Mouse (Mus musculus) limb, embryonic 12.5 days (tissue): Measurements from ENCODE around the gene Lhx2. TPM values are rescaled to one million over a fixed set of nuclear protein-coding genes. Genes with fewer than 3 reads are reported as not detected.

Source experiments
- ATAC-seq: fragments of 200-750 bp; cut with Nextera tagmentation; 2 replicates; pipeline ENCODE4 v1.8.0; 2017; ENCODE audit warnings: low read depth, moderate TSS enrichment; ENCODE audit not compliant: insufficient number of reproducible peaks, insufficient read depth, low FRiP score, low TSS enrichment
- H3K27ac ChIP-seq: fragments of 300-500 bp; sonication (generic); 2 replicates; pipeline ENCODE4 v1.5.1; 2016; ENCODE audit warnings: mild to moderate bottlenecking, moderate library complexity
- H3K27me3 ChIP-seq: fragments of 300-500 bp; sonication (generic); 2 replicates; pipeline ENCODE4 v1.6.1; 2016; ENCODE audit warnings: mild to moderate bottlenecking, moderate library complexity
- H3K36me3 ChIP-seq: fragments of 300-500 bp; sonication (generic); 2 replicates; pipeline ENCODE4 v1.6.1; 2016; ENCODE audit warnings: mild to moderate bottlenecking, moderate library complexity
- H3K4me1 ChIP-seq: fragments of 300-500 bp; sonication (generic); replicated peaks from 2 replicates; pipeline ENCODE4 v1.6.1; 2016
- H3K4me2 ChIP-seq: fragments of 300-500 bp; sonication (generic); 2 replicates; pipeline ENCODE4 v1.6.1; 2016; ENCODE audit warnings: mild to moderate bottlenecking, moderate library complexity
- H3K4me3 ChIP-seq: fragments of 300-500 bp; sonication (generic); replicated peaks from 2 replicates; pipeline ENCODE4 v1.5.1; 2016; ENCODE audit warnings: mild to moderate bottlenecking
- H3K9ac ChIP-seq: fragments of 300-500 bp; sonication (generic); replicated peaks from 2 replicates; pipeline ENCODE4 v1.6.1; 2016; ENCODE audit warnings: mild to moderate bottlenecking, moderate library complexity
- H3K9me3 ChIP-seq: fragments of 300-500 bp; sonication (generic); 2 replicates; pipeline ENCODE4 v1.6.1; 2016; ENCODE audit warnings: mild to moderate bottlenecking, moderate library complexity
- WGBS: fragments of 180-500 bp; shearing (Covaris S2); methylation state at CpG from one replicate; pipeline ENCODE4 v1.1.7; 2016; 5-methylcytosine and 5-hydroxymethylcytosine counted together
- polyA plus RNA-seq: library from polyadenylated mRNA; unstranded; fragments of >200 nt; fragmentation: Nextera tagmentation; extraction: Ambion mirVana; gene quantifications from 2 replicates; pipeline ENCODE4 v1.2.1, GENCODE M21; 2016

Gene Lhx2
- polyA plus RNA-seq, 1 experiment from 2014 or later: 42.7 TPM

DNA sequence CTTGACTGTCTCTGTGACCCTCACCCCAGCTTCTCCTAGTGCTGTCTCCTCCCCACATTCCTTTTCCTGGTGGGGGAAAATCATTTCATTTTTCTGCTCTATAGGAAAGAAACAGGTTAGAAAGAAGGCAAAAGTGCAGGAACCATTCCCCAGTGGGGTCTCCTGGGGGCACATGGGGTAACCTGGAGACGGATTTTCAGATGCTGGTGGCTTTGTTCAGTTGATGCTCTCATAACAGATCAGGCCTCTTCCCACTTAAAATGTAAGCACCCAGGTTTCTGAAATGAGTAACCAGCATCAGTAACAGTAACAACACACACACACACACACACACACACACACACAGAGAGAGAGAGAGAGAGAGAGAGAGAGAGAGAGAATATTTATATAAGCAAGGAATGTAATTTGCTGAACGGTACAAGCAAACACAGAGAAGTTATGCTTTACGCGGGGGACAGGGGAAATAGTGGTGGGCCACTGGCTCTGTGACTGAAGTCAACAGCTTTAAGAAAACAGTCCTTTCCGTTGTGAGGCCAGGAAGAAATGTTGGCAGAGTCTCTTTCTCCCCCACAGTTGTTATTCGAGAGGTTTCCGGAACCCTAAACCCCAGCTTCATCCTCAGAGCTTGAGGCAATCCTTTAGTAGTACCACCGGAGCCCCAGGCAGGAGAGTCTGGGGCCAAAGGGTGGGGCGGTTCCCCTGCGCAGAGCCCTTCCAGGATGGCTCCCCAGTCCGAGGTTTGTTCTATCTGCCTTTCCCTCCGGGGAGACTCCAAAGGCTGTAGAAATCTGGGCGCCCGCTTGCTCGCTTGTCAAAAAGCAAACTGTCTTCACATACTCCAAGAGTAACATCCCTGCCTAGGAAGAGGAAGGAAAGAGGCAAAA is 8.0 kb downstream of the Lhx2 start:
- Histone ChIP-seq H3K4me1 (peaks cover 47% of the 10 kb centered on the region), H3K27ac (no peak overlapping the region)

DNA sequence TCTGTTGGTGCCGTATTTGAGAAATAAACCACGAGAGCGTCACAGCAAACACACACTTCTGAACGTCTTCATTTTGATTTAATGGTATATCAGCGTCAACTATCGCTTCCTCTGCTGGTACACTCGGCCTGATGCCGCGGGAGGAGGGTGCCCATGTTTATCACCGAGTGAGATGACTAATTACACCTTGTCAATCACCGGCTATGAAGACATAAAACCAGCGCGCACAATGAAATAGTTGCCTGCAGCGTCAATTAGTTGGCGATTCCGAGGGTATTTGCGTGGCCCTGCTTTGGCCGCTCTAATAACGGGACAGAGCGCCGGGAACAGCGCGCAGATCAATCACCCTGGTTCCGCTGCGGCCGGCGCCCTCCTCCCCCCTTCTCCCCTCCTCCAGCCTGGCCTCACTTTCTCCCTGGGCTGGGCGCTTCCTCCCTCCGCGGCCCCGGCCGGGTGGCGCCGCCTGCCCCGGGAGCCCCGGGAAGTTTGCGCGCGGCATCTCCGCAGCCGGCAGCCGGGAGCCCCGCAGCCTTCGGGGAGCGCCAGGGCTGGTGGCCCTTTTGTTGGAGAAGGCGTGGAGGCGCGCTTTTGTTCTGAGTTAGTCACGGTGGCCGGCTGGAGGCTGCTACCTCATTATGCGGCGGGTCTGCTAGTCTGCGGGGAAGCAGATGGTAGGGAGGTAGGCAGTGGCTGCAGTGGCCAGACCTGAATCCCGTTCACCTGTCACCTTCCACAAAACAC is 8.9 kb downstream of the Lhx2 start:
- no peak overlapping the region for H3K27ac ChIP-seq
- WGBS: under 1% methylated on average over 54 of the region's 54 CpGs

More for the DNA sequence above, 8.0 kb downstream of the Lhx2 start:
- 4% methylated on average over 15 of the region's 15 CpGs for WGBS
- Histone ChIP-seq H3K4me3 (peak overlapping the region; percentile 51), H3K27me3 (peaks cover 91% of the 10 kb centered on the region), H3K36me3 (no peaks in the 10 kb centered on the region), H3K9me3 (no peaks in the 10 kb centered on the region), H3K9ac (peak overlapping the region; percentile 76; the same call in 1 of the 2 replicates), H3K4me2 (peak overlapping the region; percentile 89)
- no peak for ATAC-seq

GRCm38 (mm10) chr2:38348660-38349420 is 9.8 kb downstream of the Lhx2 start:
- H3K9me3 ChIP-seq: no peaks in the 10 kb centered on the region
- peaks cover 61% of the 10 kb centered on the region for H3K4me1 ChIP-seq
- peak overlapping the region; percentile 51 for H3K4me3 ChIP-seq
- peak overlapping the region; percentile 76; the same call in 1 of the 2 replicates for H3K9ac ChIP-seq
- no peak for ATAC-seq
- WGBS: 3% methylated on average over 19 of the region's 19 CpGs
- peak overlapping the region; percentile 89 for H3K4me2 ChIP-seq
- H3K27ac ChIP-seq: no peak overlapping the region
- H3K36me3 ChIP-seq: no peaks in the 10 kb centered on the region
- H3K27me3 ChIP-seq: peaks cover 96% of the 10 kb centered on the region

More for the DNA sequence above, 8.9 kb downstream of the Lhx2 start:
- Histone ChIP-seq H3K27me3 (peaks cover 95% of the 10 kb centered on the region), H3K4me1 (peaks cover 54% of the 10 kb centered on the region), H3K9me3 (no peaks in the 10 kb centered on the region), H3K36me3 (no peaks in the 10 kb centered on the region), H3K4me3 (peak overlapping the region; percentile 51), H3K4me2 (peak overlapping the region; percentile 89), H3K9ac (peak overlapping the region; percentile 76)
- no peak for ATAC-seq

DNA sequence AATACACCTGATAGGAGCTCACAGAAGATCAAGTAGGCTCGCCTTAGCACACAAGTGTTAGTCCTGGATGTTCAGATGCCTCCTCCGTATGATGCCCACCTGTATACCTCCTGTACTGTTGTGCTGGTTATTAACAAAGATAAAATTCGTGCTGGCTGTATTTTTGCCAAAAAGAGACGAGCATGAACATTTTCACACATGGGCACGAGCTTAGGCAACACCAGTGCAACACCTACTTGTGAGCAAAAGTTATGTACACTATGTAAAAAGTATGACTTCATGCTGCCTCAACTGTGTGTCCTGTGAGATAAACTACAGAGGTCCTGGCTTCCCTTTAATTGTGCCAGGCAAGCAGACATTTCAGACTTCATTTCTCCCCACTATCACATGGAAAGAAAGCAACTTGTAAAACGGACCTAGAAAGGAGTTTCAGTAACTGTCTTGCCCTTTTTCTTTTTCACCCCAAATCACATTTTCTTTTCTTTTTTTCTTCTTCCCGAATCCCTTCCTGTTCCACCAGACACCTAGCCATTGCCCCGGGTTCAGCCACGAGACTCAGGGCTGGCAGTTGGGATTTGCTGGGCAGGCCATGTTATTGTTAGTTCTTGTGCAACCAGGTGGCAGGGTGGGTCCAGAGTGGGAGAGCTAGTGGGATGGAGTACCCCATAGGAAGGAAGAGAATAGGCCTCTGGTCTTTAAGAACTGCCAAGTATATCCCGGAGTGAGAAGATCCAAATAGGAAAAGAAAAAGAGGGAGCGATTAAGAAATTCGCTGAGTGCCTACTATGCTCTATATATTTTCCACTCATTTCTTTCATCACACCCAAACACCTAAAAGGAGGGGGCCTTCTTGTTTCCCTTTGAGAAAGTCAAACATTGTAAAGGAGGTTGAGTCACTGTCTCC is 10.6 kb downstream of the Lhx2 start:
- Histone ChIP-seq H3K36me3 (0 out of 2 replicates have a peak, but pooled peaks cover 4% of the 10 kb centered on the region), H3K4me3 (peak overlapping the region; percentile 62; the same call in 1 of the 2 replicates), H3K9ac (0 out of 2 replicates have a peak overlapping the region, but pooled peaks have one; percentile 58), H3K4me1 (peaks cover 67% of the 10 kb centered on the region), H3K27me3 (peaks cover 97% of the 10 kb centered on the region), H3K4me2 (peak overlapping the region; percentile 88), H3K9me3 (no peaks in the 10 kb centered on the region), H3K27ac (peak overlapping the region; percentile 78)
- WGBS: 15% methylated on average over 12 of the region's 12 CpGs
- no peak for ATAC-seq

DNA sequence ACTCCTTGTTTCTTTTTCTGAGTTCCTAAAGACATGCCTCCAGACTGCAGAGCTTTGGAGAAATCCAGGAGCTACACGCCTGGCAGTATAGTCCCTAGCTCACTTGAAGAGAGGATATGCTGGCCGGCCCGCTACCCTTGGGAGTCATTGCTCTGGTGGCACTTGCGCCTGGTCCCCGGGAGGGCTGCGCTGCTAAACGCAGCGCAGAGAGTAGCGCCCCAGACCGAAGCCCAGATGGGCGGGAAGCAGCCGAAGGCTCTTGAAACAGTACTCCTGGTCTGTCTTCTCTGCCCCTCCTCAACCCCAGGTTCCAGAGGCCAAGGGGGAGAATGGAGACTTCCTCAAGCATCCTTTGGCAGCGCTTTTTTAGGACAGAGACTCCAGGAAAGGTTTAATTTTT is 11.3 kb downstream of the Lhx2 start:
- Histone ChIP-seq H3K4me3 (peak overlapping the region; percentile 62), H3K9me3 (no peaks in the 10 kb centered on the region), H3K9ac (peak overlapping the region; percentile 58), H3K36me3 (0 out of 2 replicates have a peak, but pooled peaks cover 4% of the 10 kb centered on the region), H3K4me1 (peaks cover 74% of the 10 kb centered on the region), H3K27me3 (peaks cover 97% of the 10 kb centered on the region), H3K4me2 (peak overlapping the region; percentile 88), H3K27ac (peak overlapping the region; percentile 78)
- under 1% methylated on average over 13 of the region's 13 CpGs for WGBS
- peak; percentile 43; the same call in 1 of the 2 replicates for ATAC-seq

DNA sequence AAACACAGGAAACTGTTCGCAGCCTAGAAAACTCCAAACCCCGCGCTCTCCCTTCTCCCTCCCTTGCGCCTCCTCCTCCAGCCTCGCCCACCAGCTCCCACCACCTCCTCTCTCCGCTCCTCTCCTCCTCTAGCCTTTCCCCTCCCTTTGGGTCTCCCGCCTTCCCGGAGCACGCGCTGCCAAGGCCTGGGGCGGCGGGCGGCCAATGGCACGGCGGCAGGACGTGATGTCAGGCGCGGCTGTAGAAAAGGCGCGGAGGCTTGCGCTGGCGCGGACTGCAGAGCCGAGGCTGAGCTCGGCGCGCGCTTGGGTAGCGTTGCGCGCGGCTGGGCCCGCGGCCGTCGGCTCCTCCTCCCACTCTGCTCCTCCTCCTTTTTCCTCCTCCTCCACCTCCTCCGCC is 11.7 kb downstream of the Lhx2 start:
- H3K4me3 ChIP-seq: peak overlapping the region; percentile 62
- H3K9me3 ChIP-seq: no peaks in the 10 kb centered on the region
- peak overlapping the region; percentile 88 for H3K4me2 ChIP-seq
- H3K4me1 ChIP-seq: peaks cover 75% of the 10 kb centered on the region
- WGBS: under 1% methylated on average over 37 of the region's 37 CpGs
- H3K27ac ChIP-seq: peak overlapping the region; percentile 89
- peak overlapping the region; percentile 58 for H3K9ac ChIP-seq
- peak; percentile 94 for ATAC-seq
- H3K27me3 ChIP-seq: peaks cover 93% of the 10 kb centered on the region
- 0 out of 2 replicates have a peak, but pooled peaks cover 4% of the 10 kb centered on the region for H3K36me3 ChIP-seq

GRCm38 (mm10) chr2:38351641-38352320 is 12.7 kb downstream of the Lhx2 start:
- Histone ChIP-seq H3K9ac (peak overlapping the region; percentile 92), H3K27ac (peak overlapping the region; percentile 89), H3K4me2 (peak overlapping the region; percentile 88), H3K9me3 (no peaks in the 10 kb centered on the region), H3K27me3 (peaks cover 93% of the 10 kb centered on the region), H3K4me3 (peak overlapping the region; percentile 62), H3K4me1 (peaks cover 76% of the 10 kb centered on the region), H3K36me3 (0 out of 2 replicates have a peak, but pooled peaks cover 4% of the 10 kb centered on the region)
- under 1% methylated on average over 57 of the region's 57 CpGs for WGBS
- peak; percentile 9; the same call in 1 of the 2 replicates for ATAC-seq

DNA sequence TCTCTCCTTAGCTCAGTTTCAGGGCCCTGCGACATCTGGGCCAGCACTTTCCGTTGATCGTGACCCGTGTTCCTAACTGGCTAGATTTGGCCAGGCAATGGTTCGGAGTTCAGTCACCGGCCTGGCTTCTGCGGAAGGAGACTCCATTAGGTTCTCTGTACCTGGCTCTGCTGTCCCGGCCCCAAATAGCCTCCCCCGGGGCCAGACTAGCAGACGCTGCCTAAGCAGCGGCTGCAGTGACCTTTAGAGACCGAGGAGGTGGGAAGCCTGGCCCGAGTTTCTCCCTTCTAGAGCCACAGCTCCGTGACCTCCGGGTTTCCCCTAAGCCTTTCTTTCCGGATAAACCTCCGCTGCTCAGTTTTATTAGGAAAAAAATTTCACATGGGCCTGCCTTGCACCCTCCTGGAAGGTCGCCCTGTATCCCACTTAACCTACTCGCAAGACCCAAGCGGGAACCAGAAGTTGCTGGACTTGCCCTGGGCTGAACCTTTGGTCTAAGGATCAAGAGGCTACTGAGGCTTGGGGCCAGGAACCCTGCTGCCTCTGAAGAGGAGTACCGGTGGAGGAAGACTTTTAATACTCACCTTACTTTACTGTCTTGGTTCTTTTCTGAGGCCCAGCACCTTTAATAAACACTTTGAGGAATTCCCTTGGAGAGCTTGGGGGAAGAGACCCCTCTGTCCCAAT is 13.4 kb downstream of the Lhx2 start:
- H3K27ac ChIP-seq: peak overlapping the region; percentile 89; the same call in 1 of the 2 replicates

DNA sequence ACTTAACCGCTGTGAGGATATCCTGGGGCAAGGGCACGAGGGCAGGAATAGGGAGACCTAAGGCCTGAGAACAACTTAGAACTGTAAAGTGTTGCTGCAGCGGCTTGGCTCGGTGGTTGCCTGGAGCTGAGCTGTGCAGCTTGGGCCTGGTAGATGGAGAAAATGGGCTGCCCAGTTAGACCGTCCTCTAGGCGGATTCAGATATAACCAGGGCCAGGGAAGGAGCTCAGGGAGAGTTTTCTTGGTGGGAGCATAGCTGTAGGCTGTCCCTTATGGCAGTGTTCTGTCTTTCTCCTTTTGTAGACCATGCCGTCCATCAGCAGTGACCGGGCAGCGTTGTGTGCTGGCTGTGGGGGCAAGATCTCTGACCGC is 13.9 kb downstream of the Lhx2 start:
- no peak overlapping the region for H3K27ac ChIP-seq
- no peak for ATAC-seq
- H3K4me3 ChIP-seq: peak overlapping the region; percentile 62
- H3K9me3 ChIP-seq: no peaks in the 10 kb centered on the region
- H3K9ac ChIP-seq: peak overlapping the region; percentile 92
- peaks cover 91% of the 10 kb centered on the region for H3K27me3 ChIP-seq
- 0 out of 2 replicates have a peak, but pooled peaks cover 4% of the 10 kb centered on the region for H3K36me3 ChIP-seq
- H3K4me1 ChIP-seq: peaks cover 75% of the 10 kb centered on the region
- peak overlapping the region; percentile 88 for H3K4me2 ChIP-seq
- 8% methylated on average over 10 of the region's 10 CpGs for WGBS

More for the DNA sequence above, 13.4 kb downstream of the Lhx2 start:
- Histone ChIP-seq H3K4me2 (peak overlapping the region; percentile 88), H3K4me3 (peak overlapping the region; percentile 62), H3K4me1 (peaks cover 75% of the 10 kb centered on the region), H3K9me3 (no peaks in the 10 kb centered on the region), H3K9ac (peak overlapping the region; percentile 92), H3K36me3 (0 out of 2 replicates have a peak, but pooled peaks cover 4% of the 10 kb centered on the region), H3K27me3 (peaks cover 91% of the 10 kb centered on the region)
- no peak for ATAC-seq
- WGBS: under 1% methylated on average over 21 of the region's 21 CpGs
